9 mouse cellular contexts compared by ENCODE assay signal in genomic region chr10:70594007-70594406, GRCm38 (mm10).
A peak's percentile ranks its signal among the peaks of the same experiment; 100 is the strongest.
DNase-seq lines count a peak whose midpoint lies in the region; ATAC-seq and TF ChIP-seq lines count a peak whose summit lies in the region.
"Had no signal": no experiment of that assay in that cellular context is flagged by ENCODE, and none has a peak within 500 bp of the region (broad histone marks: within the 10 kb centered on the region; RNA-seq: fewer than 3 reads in every experiment).

No protein-coding gene starts in this region.

- H3K4me1 ChIP-seq in midbrain, embryonic 10.5 days = peaks cover 19% of the 10 kb centered on the region
- H3K4me1 ChIP-seq in midbrain, embryonic 13.5 days (replicated peaks) = peaks cover 17% of the 10 kb centered on the region
- H3K4me1 ChIP-seq in embryonic fibroblast, embryonic 13.5 days (ENCODE audit: control insufficient read depth, insufficient read depth, low read length) = no peaks in the 10 kb centered on the region; the same call in 1 of the 2 replicates
- peaks cover 7% of the 10 kb centered on the region for H3K4me1 ChIP-seq in intestine, embryonic 16.5 days (ENCODE audit: control insufficient read depth, insufficient read depth, low read length)

- H3K9ac ChIP-seq in midbrain, embryonic 13.5 days (replicated peaks) = no peak overlapping the region
- H3K9ac ChIP-seq in intestine, embryonic 16.5 days (ENCODE audit: low read depth, low read length) = no peak overlapping the region
- H3K9ac ChIP-seq: embryonic facial prominence, embryonic 12.5 days had no signal

- no peaks in the 10 kb centered on the region for H3K36me3 ChIP-seq in midbrain, embryonic 10.5 days
- no peaks in the 10 kb centered on the region for H3K36me3 ChIP-seq in midbrain, embryonic 13.5 days
- H3K36me3 ChIP-seq in intestine, embryonic 16.5 days (ENCODE audit: control insufficient read depth, insufficient read depth, low read length) = no peaks in the 10 kb centered on the region
- H3K36me3 ChIP-seq: embryonic facial prominence, embryonic 12.5 days had no signal

- no peak overlapping the region for H3K4me3 ChIP-seq in midbrain, embryonic 10.5 days
- no peak overlapping the region for H3K4me3 ChIP-seq in midbrain, embryonic 13.5 days (replicated peaks)
- no peak overlapping the region for H3K4me3 ChIP-seq in embryonic fibroblast, embryonic 13.5 days (ENCODE audit: insufficient read depth, low read length)
- no peak overlapping the region for H3K4me3 ChIP-seq in intestine, embryonic 16.5 days (ENCODE audit: low read length)
- H3K4me3 ChIP-seq: embryonic facial prominence, embryonic 12.5 days had no signal

- 0 out of 2 replicates have a peak, but pooled peaks have one; percentile 16 for TF ChIP-seq CTCF in embryonic fibroblast, embryonic 13.5 days (IDR thresholded peaks at IDR 0.05; ENCODE audit: borderline replicate concordance, insufficient read depth, low read length)

- no peak for ATAC-seq in cerebellum, adult (ENCODE audit: insufficient number of reproducible peaks, low FRiP score, low TSS enrichment)
- ATAC-seq in midbrain, embryonic 13.5 days = no peak
- no peak for ATAC-seq in intestine, embryonic 16.5 days

- H3K9me3 ChIP-seq in midbrain, embryonic 10.5 days (replicated peaks) = no peaks in the 10 kb centered on the region
- H3K9me3 ChIP-seq in midbrain, embryonic 13.5 days = no peaks in the 10 kb centered on the region
- no peaks in the 10 kb centered on the region for H3K9me3 ChIP-seq in intestine, embryonic 16.5 days (ENCODE audit: control insufficient read depth, low read length)
- H3K9me3 ChIP-seq: embryonic facial prominence, embryonic 12.5 days had no signal

- peak; percentile 43 for DNase-seq in cerebellum, adult 9-10 months
- DNase-seq in midbrain, embryonic 10.5 days (ENCODE audit: low spot score) = peak; percentile 26
- peak; percentile 18 for DNase-seq in lung, postnatal 10 days
- no peak for DNase-seq in right cerebral cortex, postnatal 4 days

- H3K27me3 ChIP-seq in midbrain, embryonic 10.5 days (ENCODE audit: low read depth, poor library complexity, severe bottlenecking) = peaks cover 13% of the 10 kb centered on the region; the same call in 1 of the 2 replicates
- no peaks in the 10 kb centered on the region for H3K27me3 ChIP-seq in midbrain, embryonic 13.5 days
- H3K27me3 ChIP-seq in intestine, embryonic 16.5 days (replicated peaks; ENCODE audit: control insufficient read depth, insufficient read depth, low read length) = peaks cover 8% of the 10 kb centered on the region; the same call in 1 of the 2 replicates

- H3K27ac ChIP-seq in midbrain, embryonic 10.5 days (replicated peaks) = no peak overlapping the region
- no peak overlapping the region for H3K27ac ChIP-seq in midbrain, embryonic 13.5 days
- H3K27ac ChIP-seq in embryonic fibroblast, embryonic 13.5 days (ENCODE audit: insufficient read depth, low read length) = no peak overlapping the region
- no peak overlapping the region for H3K27ac ChIP-seq in intestine, embryonic 16.5 days (ENCODE audit: low read length)
- H3K27ac ChIP-seq: embryonic facial prominence, embryonic 12.5 days had no signal

- no peak for TF ChIP-seq POLR2A in embryonic fibroblast, embryonic 13.5 days (IDR thresholded peaks at IDR 0.05; ENCODE audit: low read depth, low read length)

- 42% methylated on average over 1 of the region's 1 CpGs for WGBS in midbrain, embryonic 10.5 days
- WGBS in midbrain, embryonic 13.5 days = 35% methylated on average over 1 of the region's 1 CpGs
- WGBS in intestine, embryonic 16.5 days = 56% methylated on average over 1 of the region's 1 CpGs

- H3K4me2 ChIP-seq in midbrain, embryonic 13.5 days (replicated peaks) = no peak overlapping the region
- H3K4me2 ChIP-seq in intestine, embryonic 16.5 days (ENCODE audit: low read depth, low read length) = no peak overlapping the region
- H3K4me2 ChIP-seq: embryonic facial prominence, embryonic 12.5 days had no signal
